Mouse (Mus musculus): ENCODE data around the gene Mamdc4.

The Mamdc4 gene

GRCm38 (mm10) chr2:25582466-25583119, 7.9 kb upstream of the Mamdc4 start:
- no peak for DNase-seq

DNA sequence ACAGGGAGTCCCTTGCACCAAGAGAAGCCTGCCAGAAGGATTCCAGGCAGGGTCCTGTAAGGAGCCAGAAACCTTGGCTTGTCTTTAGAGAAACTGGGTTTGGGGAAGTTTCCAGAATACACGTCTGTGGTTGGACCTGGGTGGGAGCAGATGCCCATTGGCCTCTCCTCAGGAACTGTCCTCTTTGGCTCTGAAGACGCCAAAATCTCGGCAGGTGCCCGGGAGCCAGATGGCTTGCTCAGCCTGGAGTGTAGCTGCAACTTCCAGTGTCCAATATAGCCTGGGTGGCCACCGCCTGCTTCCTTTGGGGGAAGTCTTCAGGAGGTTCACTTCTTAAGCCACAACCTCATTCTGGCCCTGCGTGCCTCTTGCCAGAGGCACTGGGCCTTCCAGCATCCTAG, 7.3 kb upstream of the Mamdc4 start:
- no peak for DNase-seq

GRCm38 (mm10) chr2:25581294-25581864, 6.7 kb upstream of the Mamdc4 start, which contains the start of gene Ajm1:
TSS of gene Ajm1 (minus strand) at chr2:25581757.
- peak; percentile 76 for DNase-seq

DNA sequence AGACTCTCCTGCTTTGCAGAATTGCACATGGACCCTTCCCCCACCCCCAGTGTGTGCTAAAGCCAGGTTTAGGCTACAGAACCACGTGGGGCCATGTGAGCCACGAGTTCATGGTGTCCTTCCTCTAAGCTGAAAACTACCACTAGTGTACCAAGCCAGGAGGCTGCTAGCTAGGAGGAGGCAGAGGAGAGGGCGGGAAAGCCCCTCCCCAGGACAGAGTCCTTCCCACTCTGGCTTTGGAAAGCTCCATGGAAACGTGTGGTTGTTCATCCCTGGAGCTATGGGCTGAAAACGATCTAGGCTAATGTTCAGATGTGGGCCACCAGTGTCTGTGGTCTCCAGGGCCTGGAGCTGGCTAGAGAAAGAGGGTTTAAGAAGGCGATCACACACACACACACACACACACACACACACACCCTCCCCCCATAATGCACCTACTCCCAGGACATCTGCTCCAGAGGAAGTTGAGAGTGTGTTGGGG, 6.0 kb upstream of the Mamdc4 start:
- DNase-seq = no peak

DNA sequence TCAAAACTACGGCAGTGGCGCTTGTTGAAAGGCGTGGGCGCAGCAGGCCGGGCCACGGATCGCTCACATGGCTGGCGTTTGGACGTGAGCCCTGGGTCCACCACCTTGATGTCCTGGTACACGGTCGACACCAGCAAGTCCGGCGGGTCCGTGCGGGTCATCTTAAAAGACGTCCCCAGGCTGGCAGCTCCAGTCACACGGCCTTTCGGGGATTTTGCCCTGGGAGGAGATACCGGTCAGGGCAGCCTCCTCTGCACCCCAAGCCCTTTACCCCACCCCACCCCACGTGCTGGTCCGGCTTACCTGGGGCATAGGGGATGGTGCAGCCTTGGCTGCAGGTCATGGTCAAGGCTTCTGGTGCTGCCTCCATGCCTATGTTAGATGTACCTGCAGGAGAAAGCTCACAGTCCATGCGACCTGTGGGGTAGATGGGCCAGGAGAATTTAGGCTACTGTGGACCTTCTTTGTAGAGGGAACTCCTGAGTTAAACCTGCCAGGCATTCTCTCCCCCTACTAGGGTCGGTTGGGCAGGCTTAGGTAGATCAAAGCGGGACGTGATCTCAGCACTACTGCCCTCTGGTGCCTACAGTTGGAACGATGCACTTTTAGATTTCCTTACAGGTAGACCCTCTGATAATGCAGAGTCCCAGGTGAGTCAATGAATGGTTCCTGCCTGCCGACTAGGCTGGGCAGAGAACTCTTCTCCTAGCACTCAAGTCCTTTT, 5.3 kb upstream of the Mamdc4 start:
- DNase-seq = peak; percentile 78

GRCm38 (mm10) chr2:25578796-25579736, 4.4 kb upstream of the Mamdc4 start:
- DNase-seq = no peak

DNA sequence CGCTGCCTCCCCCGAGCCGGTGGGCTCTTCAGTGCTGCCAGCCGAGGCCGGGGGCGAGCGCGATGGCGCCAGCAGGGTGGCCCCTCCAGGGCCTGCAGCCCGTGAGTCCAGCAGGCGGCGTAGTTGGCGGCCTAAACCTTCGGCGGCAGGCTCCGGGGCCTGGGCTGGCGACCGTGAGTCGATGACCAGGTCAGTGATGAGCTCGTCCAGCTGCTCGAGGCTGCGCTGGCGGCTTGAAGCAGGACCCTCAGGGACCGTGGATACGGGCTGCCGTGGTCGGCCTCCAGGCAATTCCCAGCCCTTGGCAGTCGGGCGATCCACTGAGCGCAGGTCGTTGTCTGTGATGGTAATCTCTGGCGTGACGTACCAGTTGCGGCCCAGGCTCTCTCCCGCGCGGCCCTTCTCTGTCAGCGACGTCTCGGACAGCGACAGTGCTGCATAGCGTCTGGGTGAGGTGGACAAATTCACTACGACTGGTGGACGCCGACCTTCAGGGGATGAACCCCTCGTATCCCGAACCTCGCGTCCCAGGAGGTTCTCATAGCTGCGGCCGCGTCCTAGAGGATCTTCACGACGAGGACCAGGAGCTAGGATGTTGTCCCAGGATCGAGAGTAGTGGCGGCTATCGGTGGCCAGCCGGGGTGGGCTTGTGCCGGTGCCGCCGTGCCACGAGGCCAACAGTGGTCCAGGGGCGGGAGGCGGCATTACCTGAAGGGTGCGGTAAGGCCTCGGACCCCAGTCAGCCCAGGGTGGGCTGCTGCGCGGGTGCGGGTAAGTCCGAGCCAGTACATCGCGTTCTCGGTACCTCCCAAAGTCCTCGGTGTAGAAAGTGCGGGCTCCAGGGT, 3.5 kb upstream of the Mamdc4 start:
- no peak for DNase-seq

DNA sequence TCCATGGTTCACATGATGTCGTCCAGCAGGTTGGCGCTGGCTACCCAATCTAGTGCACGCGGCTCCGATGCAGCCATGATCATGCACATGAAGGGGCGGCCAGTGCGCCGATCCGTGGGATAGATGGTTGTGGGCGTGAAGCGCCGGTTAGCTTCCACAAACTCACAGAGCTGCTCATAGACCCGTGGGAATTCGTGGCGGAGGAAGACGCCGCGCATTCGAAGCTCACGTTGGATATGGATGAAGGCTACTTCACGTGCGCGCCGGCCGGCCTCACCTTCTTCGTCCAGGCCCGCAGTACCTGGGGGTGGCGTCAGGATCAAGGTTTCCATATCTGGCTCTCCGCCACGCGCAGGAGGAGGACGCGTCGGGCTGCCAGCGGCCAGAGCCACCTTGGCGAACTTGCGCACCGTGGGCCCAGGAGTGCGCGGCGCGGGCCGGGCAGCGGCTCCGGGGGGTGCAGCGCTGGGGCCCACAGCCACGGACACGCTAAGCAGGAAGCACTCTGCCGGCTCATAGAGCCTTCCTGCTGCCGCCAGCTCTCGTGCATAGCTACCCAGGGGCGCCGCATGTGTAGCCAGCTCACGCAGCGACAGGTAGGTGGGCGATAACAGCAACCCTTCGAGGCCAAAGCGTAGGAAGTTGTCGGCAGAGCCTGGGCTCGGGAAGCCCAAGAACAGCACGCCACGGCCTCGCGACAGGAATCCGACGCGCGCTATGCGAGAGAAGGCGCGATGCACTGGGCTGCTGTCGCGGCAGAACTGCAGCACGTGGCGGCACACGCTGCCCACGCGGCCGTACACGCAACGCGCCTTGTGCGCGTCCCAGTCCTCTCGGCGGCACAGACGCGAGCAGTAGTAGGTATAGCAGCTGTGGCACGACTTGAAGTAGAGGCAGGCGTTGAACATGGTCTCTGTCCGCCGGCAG, 2.6 kb upstream of the Mamdc4 start:
- no peak for DNase-seq

DNA sequence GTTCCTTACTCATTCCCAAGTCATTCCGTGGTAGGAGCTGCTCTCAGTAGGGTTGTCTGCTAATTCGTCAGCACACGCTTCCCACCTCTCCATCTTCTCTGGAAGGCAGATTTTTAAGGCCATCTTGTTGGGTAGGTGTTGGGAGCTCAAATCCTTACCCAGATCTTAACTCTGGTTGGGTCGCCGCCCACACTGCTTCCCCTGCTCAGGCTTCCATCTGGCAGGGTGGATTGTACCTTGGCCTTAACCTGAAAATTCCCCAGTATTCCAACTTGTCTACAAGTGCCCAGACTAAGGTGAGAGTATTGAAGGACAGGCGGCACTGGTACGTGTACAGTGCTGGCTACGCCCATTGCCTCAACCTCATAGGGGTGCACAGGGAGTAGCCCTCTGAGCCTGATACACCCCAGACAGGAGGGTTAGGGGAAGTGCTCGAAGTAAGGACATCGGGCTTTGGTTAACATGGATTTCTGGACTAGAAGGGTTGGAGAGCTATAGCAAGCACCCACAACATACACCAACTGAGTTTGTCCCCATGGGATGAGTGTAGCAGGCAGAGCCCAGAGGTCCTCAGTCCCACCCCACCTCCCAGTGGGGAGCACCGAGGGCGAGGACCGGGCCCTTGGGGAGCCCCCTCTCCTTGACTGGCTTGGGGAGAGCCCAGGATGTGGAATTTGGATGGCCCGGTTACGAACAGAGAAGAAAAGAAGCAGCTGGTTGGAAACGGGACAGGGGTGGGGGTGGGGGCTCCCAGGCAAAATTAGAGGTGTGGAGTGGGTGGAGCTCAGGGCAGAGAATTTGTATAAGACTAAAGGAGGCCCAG, 1.6 kb upstream of the Mamdc4 start:
- DNase-seq = no peak

DNA sequence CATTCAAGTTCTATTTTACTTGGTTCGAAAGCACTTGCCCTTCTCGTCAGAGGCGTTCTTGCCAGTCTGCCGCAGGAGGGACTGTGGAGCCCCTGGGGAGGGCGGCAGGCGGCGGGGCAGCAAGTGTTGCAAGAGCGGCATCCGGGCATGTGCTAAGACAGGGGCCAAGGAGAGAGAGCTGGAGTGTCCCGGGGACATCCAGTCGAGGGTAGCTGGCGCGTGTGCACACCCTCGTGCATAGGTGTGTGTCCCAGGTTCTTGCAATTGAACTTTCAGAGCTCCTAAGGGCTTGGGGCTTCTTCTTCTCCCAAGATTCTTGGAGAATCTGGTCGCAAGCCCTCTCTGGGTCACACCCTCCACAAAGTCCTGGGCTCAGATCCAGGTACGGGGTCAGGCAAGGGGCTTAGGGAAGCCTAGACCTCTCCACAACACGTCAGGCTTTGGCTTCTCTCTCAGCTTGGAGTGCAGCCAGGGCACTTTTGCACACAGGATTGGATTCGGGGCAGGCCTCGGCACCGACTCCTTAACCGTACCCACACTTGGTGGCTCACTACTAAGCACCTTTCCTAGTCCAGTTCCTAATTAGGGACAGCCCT, 885 bp upstream of the Mamdc4 start:
- DNase-seq = peak; percentile 67

DNA sequence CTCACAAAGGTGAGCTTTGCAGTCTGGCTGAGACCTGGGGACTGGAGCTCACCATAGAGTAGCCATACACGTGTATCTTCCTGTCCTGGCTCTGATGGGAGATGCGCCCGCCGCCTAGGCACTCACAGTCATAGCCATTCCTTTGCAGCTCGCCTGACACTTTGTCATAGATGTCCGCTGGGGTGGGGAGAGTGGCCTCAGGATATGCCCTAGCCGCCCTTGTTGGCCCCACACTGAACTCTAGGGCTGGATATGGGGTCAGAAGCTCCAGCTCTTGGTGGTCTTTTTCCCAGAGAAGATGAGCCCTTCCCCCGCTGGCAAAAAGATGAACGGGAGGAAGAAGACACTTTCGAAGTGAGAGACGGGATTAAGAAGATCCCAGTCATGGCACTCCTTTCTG, 509 bp downstream of the Mamdc4 start:
- DNase-seq = no peak

GRCm38 (mm10) chr2:25573068-25573467, 1.6 kb downstream of the Mamdc4 start:
- no peak for DNase-seq

DNA sequence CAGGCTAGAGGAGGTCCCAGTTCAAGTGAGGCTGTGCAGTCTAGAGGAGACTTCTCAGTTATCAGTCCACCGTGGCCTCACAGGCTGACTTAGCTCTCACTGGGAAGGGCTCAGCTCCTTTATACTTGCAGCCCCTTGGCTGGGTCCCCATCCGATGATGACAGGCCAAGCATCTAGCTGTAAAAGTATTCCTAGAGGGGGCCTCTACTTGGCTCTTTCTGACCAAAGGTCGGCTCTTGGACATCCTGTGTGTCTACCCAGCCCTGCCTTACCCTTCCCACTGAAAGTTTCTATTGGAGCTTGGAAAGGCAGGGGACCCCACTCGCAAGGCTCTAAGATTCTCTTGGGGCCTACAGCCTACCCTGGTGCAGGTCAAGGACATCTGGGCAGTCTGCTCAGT, 3.4 kb downstream of the Mamdc4 start:
- DNase-seq = no peak

- no peak for DNase-seq
Measured at GRCm38 (mm10) chr2:25569323-25569722, 5.3 kb downstream of the Mamdc4 start.

DNA sequence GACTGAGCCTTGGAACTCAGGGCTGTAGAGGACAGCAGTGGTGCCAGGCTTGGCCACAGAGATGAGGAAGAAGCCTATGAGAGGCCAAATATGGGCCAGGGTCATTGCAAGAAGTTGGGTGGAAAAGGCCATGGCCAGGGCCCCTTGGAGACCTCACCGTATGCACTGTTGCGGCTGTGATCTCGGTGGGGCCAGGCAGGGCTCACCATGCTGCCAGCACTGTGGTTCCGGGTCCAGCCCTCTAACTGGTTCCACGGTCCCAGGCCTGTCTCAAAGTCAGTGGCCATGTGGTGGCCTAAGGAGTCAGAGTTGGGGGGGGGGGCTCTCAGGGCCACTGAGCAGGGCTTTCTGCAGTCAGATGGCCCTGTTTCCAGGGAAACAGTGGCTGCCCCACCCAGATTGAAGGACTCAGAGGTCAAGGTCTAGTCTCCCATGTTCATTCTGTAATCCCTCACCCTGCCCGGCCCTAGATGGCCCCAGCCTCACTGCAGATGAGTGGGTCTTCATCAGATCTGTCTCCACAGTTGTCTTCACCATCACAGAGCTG, 6.1 kb downstream of the Mamdc4 start:
- DNase-seq = no peak

GRCm38 (mm10) chr2:25566558-25566957, 8.1 kb downstream of the Mamdc4 start:
- no peak for DNase-seq

DNA sequence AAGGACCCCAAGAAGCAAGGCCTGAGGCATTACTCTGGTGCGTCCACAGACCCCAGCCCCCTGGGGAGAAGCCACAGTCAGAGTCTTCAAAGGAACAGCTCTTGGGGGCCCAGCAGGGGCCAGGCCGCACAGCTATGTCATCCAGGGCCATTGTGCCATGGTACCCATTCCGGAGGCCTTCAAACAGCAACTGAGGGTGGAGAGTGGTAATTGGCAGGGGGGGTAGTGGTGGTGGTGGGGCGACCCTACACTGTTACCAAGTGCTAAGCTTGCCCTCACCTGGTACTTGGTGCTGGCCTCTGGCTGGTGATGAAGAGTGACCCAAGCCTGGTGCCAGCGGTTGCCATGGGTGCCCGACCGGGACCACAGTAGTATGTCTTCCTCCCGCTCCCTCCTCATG, 8.9 kb downstream of the Mamdc4 start:
- DNase-seq = no peak

GRCm38 (mm10) chr2:25561946-25562345, 12.7 kb downstream of the Mamdc4 start:
- no peak for DNase-seq

DNA sequence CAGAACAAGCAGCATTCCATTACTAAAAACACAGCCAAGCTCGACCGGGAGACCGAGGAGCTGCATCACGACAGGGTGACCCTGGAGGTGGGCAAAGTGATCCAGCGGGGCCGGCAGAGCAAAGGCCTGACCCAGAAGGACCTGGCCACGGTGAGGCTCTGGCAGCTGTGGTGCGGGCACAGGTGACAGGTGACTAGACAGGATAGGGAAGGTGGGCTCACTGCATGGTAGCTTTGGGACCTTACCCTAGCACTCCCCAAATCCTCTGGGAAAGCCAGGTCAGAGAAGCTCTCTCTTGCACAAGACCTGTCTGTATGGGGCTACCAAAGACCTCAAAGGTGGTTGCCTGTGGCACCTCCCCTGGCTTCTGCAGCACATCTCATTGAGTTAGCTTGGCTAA, 14.1 kb downstream of the Mamdc4 start:
- no peak for DNase-seq
